Mouse (Mus musculus) thymus, adult 2 months (tissue): Measurements from ENCODE around the gene Gng12. TPM values are rescaled to one million over a fixed set of nuclear protein-coding genes. Genes with fewer than 3 reads are reported as not detected.

Experiments used
- DNase-seq: peaks from one replicate; pipeline ENCODE4 v3.0.0; 2021
- H3K27ac ChIP-seq: fragments of 200-500 bp; 2 replicates; pipeline ENCODE4 v1.5.1; 2012; ENCODE audit warnings: low read length, control low read depth; ENCODE audit not compliant: control insufficient read depth, insufficient read depth
- H3K27me3 ChIP-seq: fragments of 200-500 bp; 2 replicates; pipeline ENCODE4 v1.6.1; 2012; ENCODE audit warnings: mild to moderate bottlenecking, low read length, moderate library complexity, mixed read lengths; ENCODE audit not compliant: control insufficient read depth, insufficient read depth
- H3K36me3 ChIP-seq: fragments of 200-500 bp; 2 replicates; pipeline ENCODE4 v1.6.1; 2012; ENCODE audit warnings: mild to moderate bottlenecking, low read length, moderate library complexity; ENCODE audit not compliant: control insufficient read depth, insufficient read depth
- H3K4me1 ChIP-seq: fragments of 200-500 bp; replicated peaks from 2 replicates; pipeline ENCODE4 v1.6.1; 2012; ENCODE audit warnings: low read length; ENCODE audit not compliant: control insufficient read depth, insufficient read depth
- H3K4me3 ChIP-seq: fragments of 200-500 bp; 2 replicates; pipeline ENCODE4 v1.5.1; 2012; ENCODE audit warnings: mild to moderate bottlenecking, low read length, control low read depth, moderate library complexity; ENCODE audit not compliant: control insufficient read depth, insufficient read depth
- CTCF ChIP-seq: fragments of 200-500 bp; IDR thresholded peaks from 2 replicates; pipeline ENCODE4 v1.5.1; 2012; ENCODE audit warnings: mild to moderate bottlenecking, control low read depth, low read length, moderate library complexity, borderline replicate concordance; ENCODE audit not compliant: control insufficient read depth, poor library complexity, insufficient read depth; ENCODE audit errors: extremely low read depth
- POLR2A ChIP-seq: fragments of 200-500 bp; IDR thresholded peaks from 2 replicates; pipeline ENCODE4 v1.6.1; 2012; ENCODE audit warnings: mild to moderate bottlenecking, low read length, control low read depth, moderate library complexity; ENCODE audit not compliant: control insufficient read depth, poor library complexity, insufficient read depth; ENCODE audit errors: extremely low read depth
- WGBS: fragments of 180-500 bp; shearing (Covaris S2); methylation state at CpG from one replicate; pipeline ENCODE4 v1.1.7; 2018; 5-methylcytosine and 5-hydroxymethylcytosine counted together
- polyA plus RNA-seq: library from polyadenylated mRNA; depleted of rRNA; stranded (reverse); fragments of >200 nt; gene quantifications from 2 replicates; pipeline ENCODE4 v1.2.3, GENCODE M21; 2012

Gng12 gene
- polyA plus RNA-seq, 1 experiment, result 10.8 TPM

DNA sequence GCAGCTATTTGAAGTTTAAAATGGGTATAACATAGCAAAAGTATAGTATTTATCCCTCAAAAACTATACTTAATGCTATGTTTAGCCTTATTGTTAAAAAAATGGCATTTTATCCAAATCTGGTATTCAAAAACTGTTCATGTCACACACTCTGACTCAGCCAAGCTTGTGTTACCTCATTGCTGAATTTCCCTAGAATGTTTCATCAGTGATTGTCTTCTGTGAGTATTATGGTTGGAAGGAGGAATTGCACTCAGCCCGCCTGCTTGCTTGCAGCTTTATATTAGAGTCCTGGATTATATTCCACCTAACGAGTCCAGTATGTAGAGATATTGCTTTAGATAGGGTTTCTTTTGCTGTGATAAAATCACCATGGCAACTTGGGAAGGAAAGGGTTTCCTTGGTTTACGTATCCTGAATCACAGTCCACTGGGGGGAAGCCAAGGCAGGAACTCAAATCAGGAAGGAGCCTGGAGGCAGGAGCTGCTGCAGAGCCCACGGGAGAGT lies 144.8 kb downstream of the Gng12 start:
- Histone ChIP-seq H3K36me3 (no peaks in the 10 kb centered on the region), H3K4me1 (no peaks in the 10 kb centered on the region), H3K27me3 (no peaks in the 10 kb centered on the region), H3K4me3 (no peak overlapping the region), H3K27ac (no peak overlapping the region)
- 86% methylated on average over 4 of the region's 4 CpGs for WGBS
- TF ChIP-seq POLR2A (no peak), CTCF (no peak)
- DNase-seq, result no peak

DNA sequence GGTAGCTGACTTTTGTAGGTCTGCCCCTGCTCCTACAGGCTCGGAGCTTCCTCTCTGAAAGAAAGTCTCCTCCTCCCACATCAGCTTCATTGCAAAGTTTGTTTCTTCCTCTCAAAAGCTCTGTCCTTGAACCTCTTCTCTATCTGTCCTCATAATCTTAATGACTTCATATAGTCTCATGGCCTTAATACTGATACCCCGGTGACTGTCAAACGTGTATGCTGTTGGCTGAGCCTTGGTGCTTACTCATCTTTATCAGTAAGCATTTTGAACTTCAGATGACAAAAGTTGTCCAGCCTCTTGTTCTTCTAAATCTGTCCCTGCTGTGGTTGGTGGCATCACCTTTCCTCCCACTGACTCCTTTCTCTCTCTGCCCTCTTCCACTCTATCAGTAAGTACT lies 149.2 kb downstream of the Gng12 start:
- no peak for DNase-seq
- 82% methylated on average over 3 of the region's 3 CpGs for WGBS
- no peak overlapping the region for H3K27ac ChIP-seq
- no peaks in the 10 kb centered on the region for H3K27me3 ChIP-seq
- no peak for TF ChIP-seq POLR2A
- no peak for TF ChIP-seq CTCF
- no peaks in the 10 kb centered on the region for H3K4me1 ChIP-seq
- H3K4me3 ChIP-seq, result no peak overlapping the region
- no peaks in the 10 kb centered on the region for H3K36me3 ChIP-seq

DNA sequence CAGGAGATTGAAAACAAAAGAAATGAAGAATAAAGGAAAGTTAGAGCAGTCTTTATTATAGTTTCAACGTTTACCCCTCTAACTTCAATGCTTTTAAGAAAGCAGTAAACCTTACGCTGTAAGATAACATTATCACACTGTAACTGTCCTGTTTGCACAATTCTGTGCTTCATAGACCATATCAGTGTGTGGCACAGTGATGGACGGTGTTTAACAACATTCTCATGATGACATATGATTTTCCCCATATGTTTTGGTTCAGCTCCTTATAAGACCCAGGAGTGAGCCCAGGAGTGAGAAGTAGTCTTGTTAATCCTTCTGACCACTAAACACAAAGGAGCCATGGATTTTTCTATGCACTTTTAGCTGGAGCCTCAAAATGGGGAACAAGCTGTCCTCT lies 150.7 kb downstream of the Gng12 start:
- DNase-seq, result no peak
- WGBS, result 98% methylated on average over 3 of the region's 3 CpGs
- no peak overlapping the region for H3K4me3 ChIP-seq
- no peak overlapping the region for H3K27ac ChIP-seq
- no peaks in the 10 kb centered on the region for H3K36me3 ChIP-seq
- H3K27me3 ChIP-seq, result no peaks in the 10 kb centered on the region
- no peak for TF ChIP-seq CTCF
- no peak for TF ChIP-seq POLR2A
- no peaks in the 10 kb centered on the region for H3K4me1 ChIP-seq

DNA sequence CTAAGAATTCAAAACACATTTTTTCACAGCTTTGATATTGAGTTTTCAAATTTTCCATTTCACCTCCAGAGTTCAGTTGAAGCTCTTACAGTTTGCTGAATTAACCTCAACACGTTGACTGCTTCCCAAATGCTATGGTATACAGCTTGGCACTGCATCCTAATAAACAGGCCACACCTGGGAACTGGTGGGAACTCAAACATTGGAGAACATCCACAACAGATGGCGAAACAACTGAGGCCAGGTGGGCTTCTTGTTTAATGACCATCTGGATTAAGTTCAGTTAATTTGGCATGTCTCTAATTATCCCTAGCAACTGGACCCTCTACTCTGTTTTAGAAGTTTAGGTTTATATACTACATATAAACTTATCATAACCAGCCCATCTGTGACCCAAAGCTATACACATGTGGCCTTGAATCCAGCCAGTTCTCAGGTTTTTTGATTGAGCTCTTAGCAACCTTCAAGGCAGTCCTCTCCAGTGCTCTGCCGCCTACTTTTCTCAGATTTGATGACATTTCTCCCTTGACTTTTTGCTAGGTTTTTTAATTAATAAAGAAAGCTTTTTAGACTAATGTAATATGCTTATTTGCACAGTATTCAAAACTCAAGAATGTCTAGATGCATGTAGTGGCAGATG lies 152.0 kb downstream of the Gng12 start:
- Histone ChIP-seq H3K27ac (no peak overlapping the region), H3K4me1 (no peaks in the 10 kb centered on the region), H3K4me3 (no peak overlapping the region), H3K27me3 (no peaks in the 10 kb centered on the region), H3K36me3 (no peaks in the 10 kb centered on the region)
- WGBS, result 95% methylated on average over 3 of the region's 3 CpGs
- TF ChIP-seq POLR2A (no peak), CTCF (no peak)
- no peak for DNase-seq

DNA sequence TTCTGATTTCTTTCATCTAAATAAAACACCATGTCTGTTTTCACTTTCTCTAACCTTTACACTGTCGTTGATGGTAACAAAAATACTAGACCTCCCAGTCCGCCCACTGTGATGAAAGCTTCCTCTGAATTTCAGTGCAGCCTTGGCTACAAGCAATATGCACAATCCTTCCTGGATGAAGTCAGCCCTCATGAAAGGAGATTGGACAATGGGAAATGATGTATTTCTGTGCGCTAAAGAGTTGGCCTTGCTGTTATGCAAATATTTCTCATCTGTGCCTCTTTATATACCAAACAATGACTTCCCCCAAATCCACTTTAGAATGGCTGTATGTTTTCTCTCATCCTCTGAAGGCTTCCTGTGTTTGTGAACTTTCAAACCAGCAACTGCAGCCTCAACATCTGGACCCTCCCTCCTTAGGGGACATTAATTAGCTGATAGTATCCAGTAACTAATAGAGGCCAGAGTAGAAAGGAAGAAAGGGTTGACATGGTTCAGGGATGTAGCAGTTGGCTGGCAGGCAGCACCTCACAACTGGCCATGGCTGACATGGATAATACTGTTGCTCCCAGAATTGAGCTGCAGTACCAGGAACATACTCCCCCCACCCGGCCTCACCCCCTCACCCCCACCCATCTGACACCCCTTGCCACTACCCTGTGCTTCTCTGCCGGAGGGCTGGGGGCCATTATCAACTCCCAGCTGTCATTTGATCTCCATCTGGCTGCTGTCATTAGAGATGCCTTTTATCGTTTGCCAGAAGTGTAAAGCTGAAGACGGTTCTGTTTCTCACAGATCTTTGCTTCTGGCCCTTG lies 152.9 kb downstream of the Gng12 start:
- no peaks in the 10 kb centered on the region for H3K4me1 ChIP-seq
- H3K27ac ChIP-seq, result no peak overlapping the region
- DNase-seq, result no peak
- no peak overlapping the region for H3K4me3 ChIP-seq
- no peaks in the 10 kb centered on the region for H3K36me3 ChIP-seq
- TF ChIP-seq POLR2A, result no peak
- no peak for TF ChIP-seq CTCF
- no peaks in the 10 kb centered on the region for H3K27me3 ChIP-seq
- 81% methylated on average over 7 of the region's 7 CpGs for WGBS

DNA sequence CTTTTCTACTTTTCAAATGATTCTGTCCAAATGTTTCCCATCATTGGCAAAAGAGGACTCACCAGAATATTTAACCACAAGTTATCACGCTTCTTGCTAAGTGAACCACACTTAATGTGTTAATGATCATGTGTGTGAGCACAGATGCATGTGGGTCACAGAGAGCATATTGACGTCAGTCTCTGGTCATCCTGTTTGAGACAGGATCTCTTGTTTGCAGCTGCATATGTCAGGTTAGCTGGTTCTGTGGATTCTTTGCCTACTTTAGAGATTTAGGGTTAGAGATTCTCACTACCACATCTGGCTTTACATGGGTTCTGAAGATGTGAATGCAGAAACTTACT lies 153.5 kb downstream of the Gng12 start:
- TF ChIP-seq POLR2A (no peak), CTCF (no peak)
- H3K4me3 ChIP-seq, result no peak overlapping the region
- H3K27ac ChIP-seq, result no peak overlapping the region
- no peaks in the 10 kb centered on the region for H3K36me3 ChIP-seq
- WGBS, result 88% methylated on average over 2 of the region's 2 CpGs
- no peaks in the 10 kb centered on the region for H3K4me1 ChIP-seq
- H3K27me3 ChIP-seq, result no peaks in the 10 kb centered on the region
- no peak for DNase-seq

DNA sequence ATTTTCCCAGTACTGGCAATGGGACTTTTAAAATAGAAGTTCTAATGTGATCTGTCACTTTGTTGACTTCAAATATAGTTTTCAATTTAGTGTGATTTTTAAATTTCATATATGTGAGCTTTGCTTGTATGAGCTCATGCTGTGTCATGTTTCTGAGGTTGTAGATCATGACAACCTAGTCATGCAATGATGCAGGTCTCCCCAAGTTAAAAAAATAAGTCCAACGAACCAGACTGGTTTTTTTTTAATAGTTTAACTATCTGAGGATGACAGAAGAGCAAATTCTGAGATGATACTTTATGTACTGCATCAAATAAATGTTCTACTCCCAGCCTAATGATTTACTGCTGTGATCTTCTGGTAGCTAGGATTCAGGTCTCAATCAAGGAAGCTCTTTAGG lies 153.9 kb downstream of the Gng12 start:
- Histone ChIP-seq H3K27me3 (no peaks in the 10 kb centered on the region), H3K36me3 (no peaks in the 10 kb centered on the region), H3K27ac (no peak overlapping the region), H3K4me3 (no peak overlapping the region), H3K4me1 (no peaks in the 10 kb centered on the region)
- TF ChIP-seq CTCF (no peak), POLR2A (no peak)
- WGBS, result 74% methylated on average over 1 of the region's 1 CpGs
- no peak for DNase-seq
